Mouse (Mus musculus) olfactory bulb, adult 2 months (tissue): ENCODE data around the gene Mmp11. TPM values are rescaled to one million over a fixed set of nuclear protein-coding genes. Genes with fewer than 3 reads are reported as not detected.
A peak's percentile ranks its signal among the peaks of the same experiment; 100 is the strongest.

ENCODE experiments used
- H3K27ac ChIP-seq: fragments of 200-500 bp; 2 replicates; pipeline ENCODE4 v1.5.1; 2012; ENCODE audit warnings: low read depth, low read length; ENCODE audit not compliant: insufficient read depth
- H3K4me1 ChIP-seq: fragments of 200-500 bp; 2 replicates; pipeline ENCODE4 v1.6.1; 2012; ENCODE audit warnings: low read length; ENCODE audit not compliant: control insufficient read depth, insufficient read depth
- H3K4me3 ChIP-seq: fragments of 200-500 bp; 2 replicates; pipeline ENCODE4 v1.5.1; 2012; ENCODE audit warnings: mild to moderate bottlenecking, low read depth, low read length, moderate library complexity; ENCODE audit not compliant: insufficient read depth
- CTCF ChIP-seq: fragments of 200-500 bp; IDR thresholded peaks from 2 replicates; pipeline ENCODE4 v1.5.1; 2012; ENCODE audit warnings: low read depth, mild to moderate bottlenecking, low read length, moderate library complexity; ENCODE audit not compliant: insufficient read depth
- POLR2A ChIP-seq: fragments of 200-500 bp; IDR thresholded peaks from 2 replicates; pipeline ENCODE4 v1.6.1; 2012; ENCODE audit warnings: mild to moderate bottlenecking, low read depth, low read length, moderate library complexity; ENCODE audit not compliant: insufficient read depth
- WGBS: fragments of 180-500 bp; shearing (Covaris S2); methylation state at CpG from one replicate; pipeline ENCODE4 v1.1.7; 2018; 5-methylcytosine and 5-hydroxymethylcytosine counted together
- polyA plus RNA-seq: library from polyadenylated mRNA; stranded (reverse); fragments of >200 nt; gene quantifications from 2 replicates; pipeline ENCODE4 v1.2.4, GENCODE M21; 2012; ENCODE audit warnings: low replicate concordance; ENCODE audit not compliant: missing spikeins, insufficient read depth, insufficient read length

Mmp11 gene
- polyA plus RNA-seq, 1 experiment = not detected

DNA sequence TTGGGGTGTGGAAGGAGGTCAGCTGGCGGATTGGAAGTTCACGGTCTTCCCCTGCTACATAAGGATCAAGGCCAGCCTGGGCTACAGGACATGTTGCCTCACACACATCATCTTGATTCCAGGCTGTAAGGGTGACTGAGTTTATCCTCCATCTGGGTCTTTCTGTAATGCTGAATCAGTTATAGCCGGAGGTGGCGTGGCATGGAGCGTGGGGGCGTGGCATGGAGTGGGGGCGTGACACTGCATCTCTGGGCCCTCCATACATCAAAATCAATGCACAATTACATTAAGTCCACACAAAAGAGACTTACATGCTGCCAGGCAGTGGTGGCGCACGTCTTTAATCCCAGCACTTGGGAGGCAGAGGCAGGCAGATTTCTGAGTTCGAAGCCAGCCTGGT, 55.9 kb downstream of the Mmp11 start:
- WGBS = 95% methylated on average over 10 of the region's 10 CpGs
- H3K4me1 ChIP-seq = peaks cover 5% of the 10 kb centered on the region
- H3K4me3 ChIP-seq = no peak overlapping the region
- TF ChIP-seq CTCF (no peak), POLR2A (no peak)
- H3K27ac ChIP-seq = no peak overlapping the region

DNA sequence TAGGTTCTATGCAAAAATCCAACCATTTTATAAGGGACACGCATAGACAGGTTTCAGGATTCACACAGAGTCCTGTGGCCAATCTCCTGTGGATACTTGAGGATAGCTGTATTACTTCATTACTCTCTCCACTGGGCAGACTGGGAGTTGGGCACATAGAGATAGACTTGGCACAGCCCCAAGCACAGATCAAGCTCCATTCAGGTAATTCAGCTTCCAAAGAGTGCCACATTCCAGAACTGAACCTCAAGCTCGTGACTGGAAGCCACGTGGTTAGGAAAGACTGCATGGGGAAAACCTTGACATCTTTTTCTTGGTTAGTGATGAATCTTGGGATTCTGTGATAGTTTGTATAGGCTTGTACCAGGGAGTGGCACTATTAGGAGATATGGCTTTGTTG, 57.5 kb downstream of the Mmp11 start:
- peaks cover 5% of the 10 kb centered on the region for H3K4me1 ChIP-seq
- TF ChIP-seq POLR2A (no peak), CTCF (no peak)
- H3K4me3 ChIP-seq = no peak overlapping the region
- WGBS = 81% methylated on average over 3 of the region's 3 CpGs
- H3K27ac ChIP-seq = no peak overlapping the region

DNA sequence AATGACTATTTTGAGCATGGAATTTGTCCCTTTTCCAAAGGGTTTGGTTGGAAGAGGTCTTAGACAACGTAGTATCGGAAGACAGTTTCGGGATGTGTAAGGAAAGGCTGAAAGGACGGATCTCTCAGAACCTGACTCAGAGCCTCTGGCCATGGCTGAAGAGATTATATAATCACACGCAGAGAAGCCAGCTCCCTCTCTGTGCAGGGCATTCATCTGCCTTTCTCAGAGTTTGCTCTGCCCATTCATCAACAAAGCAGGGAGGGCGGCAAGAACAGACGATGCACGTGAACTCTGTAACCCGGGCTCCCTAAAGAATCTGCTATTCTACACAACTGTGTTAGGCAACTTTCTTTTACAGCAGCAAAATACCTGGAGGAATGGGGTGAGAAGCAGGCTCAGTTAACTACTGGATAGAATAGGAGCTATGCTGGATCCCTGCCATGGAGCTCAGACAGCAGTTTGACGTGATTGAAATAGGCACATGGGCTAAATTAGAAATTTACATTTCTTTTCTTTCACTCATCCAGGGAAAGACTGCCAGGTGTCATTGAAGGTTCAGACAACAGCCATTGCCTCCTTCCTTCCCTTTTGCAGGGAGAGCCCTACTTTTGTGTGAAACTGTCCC, 62.6 kb downstream of the Mmp11 start:
- WGBS = 12% methylated on average over 10 of the region's 10 CpGs
- H3K4me1 ChIP-seq = 0 out of 2 replicates have a peak, but pooled peaks cover 2% of the 10 kb centered on the region
- TF ChIP-seq POLR2A (no peak), CTCF (no peak)
- H3K4me3 ChIP-seq = no peak overlapping the region
- H3K27ac ChIP-seq = peak overlapping the region; percentile 53

Other genes with a start within 250 kb of the Mmp11 start
- gene Cabin1, start 172.2 kb downstream of the Mmp11 start, polyA plus RNA-seq = not detected in 2 replicates
- gene Ddt, start 163.1 kb downstream of the Mmp11 start, polyA plus RNA-seq = not detected in 2 replicates
- gene Gm20441, start 155.5 kb downstream of the Mmp11 start, polyA plus RNA-seq = not detected in 2 replicates
- not detected in 2 replicates for gene Gstt3, start 155.1 kb downstream of the Mmp11 start, polyA plus RNA-seq
- gene Gstt1, start 137.9 kb downstream of the Mmp11 start, polyA plus RNA-seq = not detected in 2 replicates
- gene Gstt4, start 114.0 kb downstream of the Mmp11 start, polyA plus RNA-seq = not detected in 2 replicates
- gene Gstt2, start 99.1 kb downstream of the Mmp11 start, polyA plus RNA-seq = not detected in 2 replicates
- not detected in 2 replicates for gene Mif, start 76.3 kb downstream of the Mmp11 start, polyA plus RNA-seq
- gene Derl3, start 43.1 kb downstream of the Mmp11 start, polyA plus RNA-seq = not detected in 2 replicates
- gene Smarcb1, start 14.9 kb downstream of the Mmp11 start, polyA plus RNA-seq = not detected in 2 replicates
- not detected in 2 replicates for gene Chchd10, start 3.4 kb downstream of the Mmp11 start, polyA plus RNA-seq
- not detected in 2 replicates for gene Gm867, start 4.2 kb upstream of the Mmp11 start, polyA plus RNA-seq
- gene Vpreb3, start 6.6 kb upstream of the Mmp11 start, polyA plus RNA-seq = not detected in 2 replicates
- not detected in 2 replicates for gene Gm5134, start 18.0 kb upstream of the Mmp11 start, polyA plus RNA-seq
- not detected in 2 replicates for gene Zfp280b, start 96.2 kb upstream of the Mmp11 start, polyA plus RNA-seq
- gene Slc5a4b, start 174.5 kb upstream of the Mmp11 start, polyA plus RNA-seq = not detected in 2 replicates
- not detected in 2 replicates for gene Slc5a4a, start 211.0 kb upstream of the Mmp11 start, polyA plus RNA-seq